Mouse (Mus musculus): ENCODE results near the gene Copz1.
A peak's percentile ranks its signal among the peaks of the same experiment; 100 is the strongest.
"Not testable (repeated sequence)": the region's sequence is repeated elsewhere in the genome, so short reads cannot be mapped to it uniquely, and the experiment has no call there.

The Copz1 gene

GRCm38 (mm10) chr15:103272419-103273279, at the start of gene Copz1:
Gene Copz1, plus strand, starts transcription at chr15:103272714.
- DNase-seq (ENCODE audit: low spot score in 2 of 2): peak; percentile 92 to 96

GRCm38 (mm10) chr15:103224161-103224560, 48.4 kb upstream of the Copz1 start:
- DNase-seq (ENCODE audit: low spot score in 2 of 2): no peak

GRCm38 (mm10) chr15:103227022-103227421, 45.5 kb upstream of the Copz1 start:
- DNase-seq (ENCODE audit: low spot score in 2 of 2): no peak

- DNase-seq (ENCODE audit: low spot score in 2 of 2): no peak
These were observed 44.9 kb upstream of the Copz1 start for GRCm38 (mm10) chr15:103227572-103227971.

- no peak for DNase-seq (ENCODE audit: low spot score in 2 of 2)
These were observed 43.6 kb upstream of the Copz1 start for GRCm38 (mm10) chr15:103228904-103229303.

- DNase-seq (ENCODE audit: low spot score in 2 of 2): no peak
These were observed 39.4 kb upstream of the Copz1 start for GRCm38 (mm10) chr15:103233119-103233518.

GRCm38 (mm10) chr15:103237295-103237694, 35.2 kb upstream of the Copz1 start:
- no peak for DNase-seq (ENCODE audit: low spot score in 2 of 2)

GRCm38 (mm10) chr15:103239130-103239684, 33.3 kb upstream of the Copz1 start:
- peak; percentile 85 to 93 for DNase-seq (ENCODE audit: low spot score in 2 of 2)

GRCm38 (mm10) chr15:103239685-103240159, 32.8 kb upstream of the Copz1 start, which contains the start of gene Cbx5:
Gene Cbx5, minus strand, starts transcription at chr15:103239816.
- peak; percentile 95 to 98 for DNase-seq (ENCODE audit: low spot score in 2 of 2)

- peak; percentile 84 to 92 for DNase-seq (ENCODE audit: low spot score in 2 of 2)
These were observed 32.1 kb upstream of the Copz1 start, which contains the start of gene Hnrnpa1 for GRCm38 (mm10) chr15:103240160-103241028. Gene Hnrnpa1, plus strand, starts transcription at chr15:103240432.

- not testable (repeated sequence) for DNase-seq (ENCODE audit: low spot score in 2 of 2)
These were observed 31.2 kb upstream of the Copz1 start for GRCm38 (mm10) chr15:103241071-103242018.

GRCm38 (mm10) chr15:103242885-103243284, 29.6 kb upstream of the Copz1 start:
- no peak for DNase-seq (ENCODE audit: low spot score in 2 of 2)

- no peak for DNase-seq (ENCODE audit: low spot score in 2 of 2)
These were observed 26.9 kb upstream of the Copz1 start for GRCm38 (mm10) chr15:103245616-103246015.

GRCm38 (mm10) chr15:103247078-103247781, 25.3 kb upstream of the Copz1 start:
- DNase-seq (ENCODE audit: low spot score in 2 of 2): no peak

- DNase-seq (ENCODE audit: low spot score in 2 of 2): no peak
These were observed 24.6 kb upstream of the Copz1 start for GRCm38 (mm10) chr15:103247782-103248400.

- DNase-seq (ENCODE audit: low spot score in 2 of 2): peak in 1 of 2 experiments; percentile 36
These were observed 23.9 kb upstream of the Copz1 start for GRCm38 (mm10) chr15:103248401-103249313.

- not testable (repeated sequence) for DNase-seq (ENCODE audit: low spot score in 2 of 2)
These were observed 23.0 kb upstream of the Copz1 start for GRCm38 (mm10) chr15:103249511-103249910.

GRCm38 (mm10) chr15:103250195-103250740, 22.2 kb upstream of the Copz1 start:
- peak; percentile 46 to 60 for DNase-seq (ENCODE audit: low spot score in 2 of 2)

All from urinary bladder, postnatal 36 days (tissue).